Mouse (Mus musculus): ENCODE measurements at regions not wholly inside any gene's neighbourhood (a gene's known extent, or its start where the extent isn't known, plus 50 kb on each side); places are given as distances from the start of the nearest gene placed in this dataset.

GRCm38 (mm10) chr2:12614345-12614744, 195.1 kb upstream of the Mindy3 start:
- H3K4me2 ChIP-seq (replicated peaks; ENCODE audit: low read depth, low read length, severe bottlenecking) = no peak overlapping the region
- no peaks in the 10 kb centered on the region for H3K4me1 ChIP-seq (ENCODE audit: control insufficient read depth, insufficient read depth, low read length)
- no peaks in the 10 kb centered on the region for H3K27me3 ChIP-seq (ENCODE audit: control insufficient read depth, insufficient read depth, low read length)
- H3K9me3 ChIP-seq (ENCODE audit: control insufficient read depth, low read length) = no peaks in the 10 kb centered on the region
- ATAC-seq (ENCODE audit: low FRiP score, low read depth) (no peak), DNase-seq (ENCODE audit: low spot score) (no peak)
- H3K36me3 ChIP-seq (ENCODE audit: control insufficient read depth, insufficient read depth, low read length) = no peaks in the 10 kb centered on the region
- H3K9ac ChIP-seq (ENCODE audit: low read depth, low read length, severe bottlenecking) = no peak overlapping the region
- 84% methylated on average over 2 of the region's 2 CpGs for WGBS
- H3K27ac ChIP-seq (replicated peaks; ENCODE audit: low read depth, low read length) = no peak overlapping the region
- no peak for TF ChIP-seq POLR2A (IDR thresholded peaks at IDR 0.05; ENCODE audit: borderline replicate concordance, extremely low read depth, insufficient read depth, insufficient read length)
- H3K4me3 ChIP-seq (replicated peaks; ENCODE audit: low read length) = no peak overlapping the region

GRCm38 (mm10) chr2:12613858-12614257, 194.6 kb upstream of the Mindy3 start:
- no peak for TF ChIP-seq POLR2A (IDR thresholded peaks at IDR 0.05; ENCODE audit: borderline replicate concordance, extremely low read depth, insufficient read depth, insufficient read length)
- Histone ChIP-seq H3K4me3 (replicated peaks; ENCODE audit: low read length) (no peak overlapping the region), H3K4me1 (ENCODE audit: control insufficient read depth, insufficient read depth, low read length) (no peaks in the 10 kb centered on the region), H3K36me3 (ENCODE audit: control insufficient read depth, insufficient read depth, low read length) (no peaks in the 10 kb centered on the region), H3K27ac (replicated peaks; ENCODE audit: low read depth, low read length) (no peak overlapping the region), H3K9ac (ENCODE audit: low read depth, low read length, severe bottlenecking) (no peak overlapping the region), H3K27me3 (ENCODE audit: control insufficient read depth, insufficient read depth, low read length) (no peaks in the 10 kb centered on the region), H3K4me2 (replicated peaks; ENCODE audit: low read depth, low read length, severe bottlenecking) (no peak overlapping the region), H3K9me3 (ENCODE audit: control insufficient read depth, low read length) (no peaks in the 10 kb centered on the region)
- DNase-seq (ENCODE audit: low spot score) = no peak
- 65% methylated on average over 2 of the region's 2 CpGs for WGBS
- ATAC-seq (ENCODE audit: low FRiP score, low read depth) = no peak

DNA sequence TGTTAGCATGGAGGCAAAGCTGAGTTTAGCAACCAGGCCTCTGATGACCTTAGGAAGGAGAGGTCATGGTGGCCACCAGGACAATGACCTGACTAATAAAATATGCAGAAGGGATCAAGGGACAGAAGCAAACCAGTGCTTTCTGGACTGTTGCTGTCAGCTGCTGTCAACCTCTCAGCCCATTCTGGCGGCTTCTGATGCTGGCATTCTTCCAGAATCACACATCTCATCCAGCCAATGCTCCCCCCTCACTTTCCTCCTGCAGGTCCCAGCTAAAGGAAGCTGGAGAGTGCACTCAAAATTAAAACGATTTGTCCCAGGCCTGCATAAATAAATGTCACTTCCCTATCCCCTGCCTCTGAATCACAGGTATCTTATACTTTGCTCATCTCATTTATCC, 163.3 kb upstream of the Mindy3 start:
- no peak for DNase-seq (ENCODE audit: low spot score)

DNA sequence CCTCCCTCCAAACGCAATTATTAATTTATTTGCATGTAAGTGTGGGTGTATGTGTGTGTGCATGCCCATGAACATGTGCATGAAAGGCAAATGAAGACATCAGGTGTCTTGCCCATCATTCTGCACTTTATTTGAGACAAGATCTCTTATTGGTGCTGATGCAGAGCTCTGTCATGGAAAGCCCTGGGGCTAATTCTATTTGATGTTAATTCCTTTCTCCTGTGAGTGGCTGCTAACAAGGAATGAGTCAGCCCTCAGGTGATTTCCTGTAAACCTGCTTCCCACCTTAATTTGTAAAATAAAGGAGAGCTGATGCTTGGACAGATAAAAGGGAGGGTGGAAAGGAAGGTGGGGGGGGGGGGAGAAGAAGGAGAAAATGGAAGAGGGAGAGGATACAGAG, 138.5 kb upstream of the Mindy3 start:
- H3K36me3 ChIP-seq (ENCODE audit: control insufficient read depth, insufficient read depth, low read length) = no peaks in the 10 kb centered on the region
- DNase-seq (ENCODE audit: low spot score) (no peak), ATAC-seq (ENCODE audit: low FRiP score, low read depth) (no peak)
- no peaks in the 10 kb centered on the region for H3K4me1 ChIP-seq (ENCODE audit: control insufficient read depth, insufficient read depth, low read length)
- H3K27ac ChIP-seq (replicated peaks; ENCODE audit: low read depth, low read length) = no peak overlapping the region
- no peaks in the 10 kb centered on the region for H3K27me3 ChIP-seq (ENCODE audit: control insufficient read depth, insufficient read depth, low read length)
- H3K4me3 ChIP-seq (replicated peaks; ENCODE audit: low read length) = no peak overlapping the region
- H3K9me3 ChIP-seq (ENCODE audit: control insufficient read depth, low read length) = no peaks in the 10 kb centered on the region
- TF ChIP-seq POLR2A (IDR thresholded peaks at IDR 0.05; ENCODE audit: borderline replicate concordance, extremely low read depth, insufficient read depth, insufficient read length) = no peak
- no peak overlapping the region for H3K4me2 ChIP-seq (replicated peaks; ENCODE audit: low read depth, low read length, severe bottlenecking)
- 64% methylated on average over 1 of the region's 1 CpGs for WGBS
- H3K9ac ChIP-seq (ENCODE audit: low read depth, low read length, severe bottlenecking) = no peak overlapping the region

More for the DNA sequence above, 163.3 kb upstream of the Mindy3 start:
- Histone ChIP-seq H3K36me3 (ENCODE audit: control insufficient read depth, insufficient read depth, low read length) (no peaks in the 10 kb centered on the region), H3K4me1 (ENCODE audit: control insufficient read depth, insufficient read depth, low read length) (no peaks in the 10 kb centered on the region), H3K27ac (replicated peaks; ENCODE audit: low read depth, low read length) (no peak overlapping the region), H3K9me3 (ENCODE audit: control insufficient read depth, low read length) (no peaks in the 10 kb centered on the region), H3K27me3 (ENCODE audit: control insufficient read depth, insufficient read depth, low read length) (no peaks in the 10 kb centered on the region), H3K9ac (ENCODE audit: low read depth, low read length, severe bottlenecking) (no peak overlapping the region), H3K4me3 (replicated peaks; ENCODE audit: low read length) (no peak overlapping the region), H3K4me2 (replicated peaks; ENCODE audit: low read depth, low read length, severe bottlenecking) (no peak overlapping the region)
- ATAC-seq (ENCODE audit: low FRiP score, low read depth) = no peak
- 45% methylated on average over 2 of the region's 2 CpGs for WGBS
- TF ChIP-seq POLR2A (IDR thresholded peaks at IDR 0.05; ENCODE audit: borderline replicate concordance, extremely low read depth, insufficient read depth, insufficient read length) = no peak

GRCm38 (mm10) chr2:12522411-12522810, 103.1 kb upstream of the Mindy3 start:
- H3K9me3 ChIP-seq (ENCODE audit: control insufficient read depth, low read length) = no peaks in the 10 kb centered on the region
- TF ChIP-seq POLR2A (IDR thresholded peaks at IDR 0.05; ENCODE audit: borderline replicate concordance, extremely low read depth, insufficient read depth, insufficient read length) = no peak
- H3K4me1 ChIP-seq (ENCODE audit: control insufficient read depth, insufficient read depth, low read length) = no peaks in the 10 kb centered on the region
- DNase-seq (ENCODE audit: low spot score) = no peak
- no peak overlapping the region for H3K27ac ChIP-seq (replicated peaks; ENCODE audit: low read depth, low read length)
- 0 out of 2 replicates have a peak, but pooled peaks have one; percentile 30 for ATAC-seq (ENCODE audit: low FRiP score, low read depth)
- H3K36me3 ChIP-seq (ENCODE audit: control insufficient read depth, insufficient read depth, low read length) = no peaks in the 10 kb centered on the region
- H3K27me3 ChIP-seq (ENCODE audit: control insufficient read depth, insufficient read depth, low read length) = no peaks in the 10 kb centered on the region
- no peak overlapping the region for H3K4me3 ChIP-seq (replicated peaks; ENCODE audit: low read length)
- 30% methylated on average over 5 of the region's 5 CpGs for WGBS
- H3K9ac ChIP-seq (ENCODE audit: low read depth, low read length, severe bottlenecking) = no peak overlapping the region
- no peak overlapping the region for H3K4me2 ChIP-seq (replicated peaks; ENCODE audit: low read depth, low read length, severe bottlenecking)

DNA sequence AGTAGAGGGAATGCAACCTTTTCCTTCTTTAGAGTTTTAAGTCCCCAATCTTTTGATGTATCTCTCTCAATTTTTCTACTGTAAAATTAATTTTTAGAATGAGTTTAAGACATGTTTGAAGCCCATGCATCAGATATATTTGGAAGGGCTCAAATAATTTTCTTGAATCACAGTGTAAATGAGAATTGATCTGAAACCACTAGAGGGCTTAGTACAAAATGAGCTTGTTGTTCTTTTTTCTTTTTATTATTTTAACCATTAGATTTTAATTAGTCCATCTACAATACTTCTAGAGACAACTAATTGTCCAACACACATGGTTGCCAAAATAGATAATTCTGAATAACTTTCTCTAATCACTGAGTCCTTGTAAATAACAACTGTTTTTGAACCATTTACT, 102.5 kb upstream of the Mindy3 start:
- ATAC-seq (ENCODE audit: low FRiP score, low read depth) = no peak
- no peaks in the 10 kb centered on the region for H3K36me3 ChIP-seq (ENCODE audit: control insufficient read depth, insufficient read depth, low read length)
- no peaks in the 10 kb centered on the region for H3K9me3 ChIP-seq (ENCODE audit: control insufficient read depth, low read length)
- no peak overlapping the region for H3K9ac ChIP-seq (ENCODE audit: low read depth, low read length, severe bottlenecking)
- H3K4me2 ChIP-seq (replicated peaks; ENCODE audit: low read depth, low read length, severe bottlenecking) = no peak overlapping the region
- no peak for TF ChIP-seq POLR2A (IDR thresholded peaks at IDR 0.05; ENCODE audit: borderline replicate concordance, extremely low read depth, insufficient read depth, insufficient read length)
- H3K27ac ChIP-seq (replicated peaks; ENCODE audit: low read depth, low read length) = no peak overlapping the region
- no peak overlapping the region for H3K4me3 ChIP-seq (replicated peaks; ENCODE audit: low read length)
- H3K27me3 ChIP-seq (ENCODE audit: control insufficient read depth, insufficient read depth, low read length) = no peaks in the 10 kb centered on the region
- DNase-seq (ENCODE audit: low spot score) = no peak
- H3K4me1 ChIP-seq (ENCODE audit: control insufficient read depth, insufficient read depth, low read length) = no peaks in the 10 kb centered on the region

Measured in limb, embryonic 14.5 days (tissue).